Comparison of ENCODE assay signal across 29 mouse cellular contexts in genomic region chrX:37141732-37142131, GRCm38 (mm10). TPM values are rescaled to one million over a fixed set of nuclear protein-coding genes. Genes with fewer than 3 reads are reported as not detected.
DNase-seq lines count a peak whose midpoint lies in the region; ATAC-seq and TF ChIP-seq lines count a peak whose summit lies in the region.
"Had no signal": no experiment of that assay in that cellular context is flagged by ENCODE, and none has a peak within 500 bp of the region (broad histone marks: within the 10 kb centered on the region; RNA-seq: fewer than 3 reads in every experiment).

No protein-coding gene starts in this region.

- peak; percentile 21 for DNase-seq in 416B (ENCODE audit: low read depth)
- peak; percentile 34 for DNase-seq in CD4-positive, CD25-positive, alpha-beta regulatory T cell, adult 2 months (ENCODE audit: low read depth, low spot score)
- peak; percentile 64 for DNase-seq in T-cell, adult 2 months (ENCODE audit: low spot score)
- no peak for DNase-seq in adrenal gland, adult 2 months
- DNase-seq in left cerebral cortex, adult 2 months (ENCODE audit: extremely low spot score in 1 of 2, low spot score in 2 of 2), result no peak
- no peak for DNase-seq in heart, postnatal 10 days
- DNase-seq: adrenal gland, postnatal 10 days; adrenal gland, postnatal 36 days; cerebellum, adult 18-20 months; cerebellum, adult 9-10 months; cerebellum, postnatal 14 days; gastrocnemius, postnatal 10 days; gastrocnemius, postnatal 36 days; heart, adult 2 months; heart, postnatal 36 days; kidney, adult 11 months had no signal

- no peak overlapping the region for H3K27ac ChIP-seq in left cerebral cortex, adult 2 months
- H3K27ac ChIP-seq: forebrain, embryonic 10.5 days; forebrain, embryonic 13.5 days; heart, adult 2 months; hindbrain, embryonic 14.5 days; hindbrain, postnatal 0 days; intestine, embryonic 15.5 days had no signal

- no peak for TF ChIP-seq CTCF in left cerebral cortex, adult 2 months (IDR thresholded peaks at IDR 0.05)

- peak; percentile 87 for ATAC-seq in inflammation-experienced regulatory T-cells, adult 6 months
- ATAC-seq: forebrain, embryonic 13.5 days; forebrain, embryonic 16.5 days; hindbrain, postnatal 0 days; intestine, embryonic 15.5 days; Patski had no signal

- intact Hi-C loops in left cerebral cortex, adult 2 months (cut with DNase I), result no loop called here
- intact Hi-C loops in heart, postnatal 10 days (cut with DNase I), result no loop called here

- H3K4me3 ChIP-seq in left cerebral cortex, adult 2 months, result no peak overlapping the region
- H3K4me3 ChIP-seq: forebrain, embryonic 10.5 days; forebrain, embryonic 13.5 days; heart, adult 2 months; intestine, embryonic 15.5 days had no signal

RNA-seq across cellular contexts. Expression of gene Nkap, which starts 15.1 kb away (rescaled TPM):
- 10 to 100 TPM; 21.7 to 35.3 (median 33.7) TPM for polyA plus RNA-seq in inflammation-experienced regulatory T-cells, adult 6 months (2017; shearing (Covaris generic))
- total RNA-seq in adrenal gland, adult 2 months (2021), result 10 to 100 TPM; 14.8 to 15.4 TPM
- 2.4 and 3.3 TPM in 2 replicates for polyA plus RNA-seq in adrenal gland, adult 2 months (2012; rRNA removed)
- total RNA-seq in left cerebral cortex, adult 2 months (2021), result 10 to 100 TPM; 13.4 to 13.9 TPM
- total RNA-seq in heart, postnatal 10 days (2021), result 10 to 100 TPM; 10.7 to 12.2 TPM

RNA-seq across cellular contexts. Expression of gene Akap14, which starts 26.9 kb away (rescaled TPM):
- under 1 TPM in 2 of 3 experiments, not detected in 1; 0.33 to 0.53 TPM for polyA plus RNA-seq in inflammation-experienced regulatory T-cells, adult 6 months (2017; shearing (Covaris generic))
- not detected for total RNA-seq in adrenal gland, adult 2 months (2021)
- not detected in 2 replicates for polyA plus RNA-seq in adrenal gland, adult 2 months (2012; rRNA removed)
- not detected for total RNA-seq in left cerebral cortex, adult 2 months (2021)
- total RNA-seq in heart, postnatal 10 days (2021), result not detected
- total RNA-seq: adrenal gland, postnatal 10 days; adrenal gland, postnatal 36 days; ES-E14; gastrocnemius, adult 18-20 months; gastrocnemius, postnatal 10 days; gastrocnemius, postnatal 36 days; granulocyte monocyte progenitor cell, adult 5-6 weeks; heart, adult 2 months; heart, postnatal 36 days; hindbrain, postnatal 0 days had no signal
- polyA plus RNA-seq: embryonic facial prominence, embryonic 11.5 days; heart, embryonic 11.5 days; intestine, embryonic 15.5 days; Patski had no signal

RNA-seq across cellular contexts. Expression of gene Upf3b, which starts 31.6 kb away (rescaled TPM):
- polyA plus RNA-seq in inflammation-experienced regulatory T-cells, adult 6 months (2017; shearing (Covaris generic)), result 10 to 100 TPM; 38.3 to 47.1 (median 39.0) TPM
- 10 to 100 TPM; 14.6 to 15.2 TPM for total RNA-seq in adrenal gland, adult 2 months (2021)
- polyA plus RNA-seq in adrenal gland, adult 2 months (2012; rRNA removed), result 0.67 and 0.71 TPM in 2 replicates
- 10 to 100 TPM; 16.8 to 16.9 TPM for total RNA-seq in left cerebral cortex, adult 2 months (2021)
- total RNA-seq in heart, postnatal 10 days (2021), result 1 to 10 TPM; 8.2 to 9.1 TPM

RNA-seq across cellular contexts. Expression of gene Ndufa1, which starts 49.2 kb away (rescaled TPM):
- 100 to 1,000 TPM; 266 to 354 (median 305) TPM for polyA plus RNA-seq in inflammation-experienced regulatory T-cells, adult 6 months (2017; shearing (Covaris generic))
- 100 to 1,000 TPM; 364 to 574 TPM for total RNA-seq in adrenal gland, adult 2 months (2021)
- 83.7 and 84.5 TPM in 2 replicates for polyA plus RNA-seq in adrenal gland, adult 2 months (2012; rRNA removed)
- total RNA-seq in left cerebral cortex, adult 2 months (2021), result 100 to 1,000 TPM; 177 to 201 TPM
- 100 to 1,000 TPM; 829 to 849 TPM for total RNA-seq in heart, postnatal 10 days (2021)

RNA-seq across cellular contexts. Expression of gene Rnf113a1, which starts 49.3 kb away (rescaled TPM):
- polyA plus RNA-seq in inflammation-experienced regulatory T-cells, adult 6 months (2017; shearing (Covaris generic)), result 10 to 100 TPM in 2 of 3 experiments, 1 to 10 TPM in 1; 7.9 to 16.0 (median 11.7) TPM
- total RNA-seq in adrenal gland, adult 2 months (2021), result 1 to 10 TPM; 3.1 to 5.3 TPM
- 1.4 and 1.8 TPM in 2 replicates for polyA plus RNA-seq in adrenal gland, adult 2 months (2012; rRNA removed)
- 1 to 10 TPM; 7.3 to 7.6 TPM for total RNA-seq in left cerebral cortex, adult 2 months (2021)
- total RNA-seq in heart, postnatal 10 days (2021), result 1 to 10 TPM; 2.9 to 4.1 TPM

Comparison
In these comparisons a context has a peak if more than half of its experiments do, and no peak if none do; other contexts are left out.
1. DNase-seq: peak in 416B (single experiment), CD4-positive, CD25-positive, alpha-beta regulatory T cell, adult 2 months (single experiment) and T-cell, adult 2 months (single experiment); none in adrenal gland, adult 2 months (single experiment), left cerebral cortex, adult 2 months (0 of 2) and heart, postnatal 10 days (0 of 2).